Mouse (Mus musculus) Patski (cell line): ENCODE results near the gene Ankle2. TPM values are rescaled to one million over a fixed set of nuclear protein-coding genes. Genes with fewer than 3 reads are reported as not detected.

Experiments
- ATAC-seq: fragments of 100-300 bp; one replicate; pipeline ENCODE4 v1.8.0; 2021
- CTCF ChIA-PET: fragments of 350-600 bp; sonication (Branson Sonifier 250); formaldehyde crosslinking; loops from one replicate; lab custom pipeline; 2022; ENCODE audit warnings: inconsistent platforms; lab: Charles Lee
- POLR2A ChIA-PET: fragments of 350-600 bp; sonication (Branson Sonifier 250); formaldehyde crosslinking; loops from one replicate; lab custom pipeline; 2022; ENCODE audit warnings: antibody characterized with exemption, inconsistent platforms; lab: Charles Lee
- DNase-seq: peaks from one replicate; pipeline ENCODE4 v3.0.0-alpha.2; 2011; ENCODE audit warnings: low read depth, low spot score
- H3K27me3 ChIP-seq: fragments of 371-371 bp; one replicate; pipeline ENCODE4 v1.5.1; 2021
- CTCF ChIP-seq: fragments of 100-300 bp; IDR thresholded peaks from one replicate; pipeline ENCODE4 v1.5.1; 2021
- in situ Hi-C: fragments of 300-500 bp; cut with MboI; formaldehyde crosslinking; loops from 3 replicates; pipeline ENCODE4 v1.11.1; 2018; ENCODE audit warnings: low pct_unique_long_range_greater_than_20kb, mixed read lengths
- polyA plus RNA-seq: library from polyadenylated mRNA; unstranded; gene quantifications from one replicate; pipeline ENCODE4 v1.2.3, GENCODE M21; 2021

The Ankle2 gene
- polyA plus RNA-seq, result 40.2 TPM

GRCm38 (mm10) chr5:110230780-110231461 is at the start of gene Ankle2:
TSS of gene Ankle2 (plus strand) at chr5:110231004.
- in situ Hi-C loops, result no loop called here
- ATAC-seq, result peak; percentile 95
- ChIA-PET CTCF (interaction anchor here (1.5 to 1.7 kb wide), 2 partner anchors 10 to 14 kb away, joined by 9 read pairs; no protein-coding TSS in a partner anchor), POLR2A (interaction anchor here (0.8 to 1.4 kb wide), 3 partner anchors 12 to 38 kb away, joined by 3 to 4 read pairs (median 4); no protein-coding TSS in a partner anchor)
- DNase-seq, result peak; percentile 77
- no peak for TF ChIP-seq CTCF
- no peaks in the 10 kb centered on the region for H3K27me3 ChIP-seq

- ChIA-PET POLR2A (interaction anchor here (0.6 kb wide), 1 partner anchor 96 kb away, joined by 3 read pairs; no protein-coding TSS in a partner anchor), CTCF (interaction anchor here (1.8 kb wide), 1 partner anchor 10 kb away, joined by 5 read pairs; no protein-coding TSS in a partner anchor)
- in situ Hi-C loops, result no loop called here
- DNase-seq (no peak), ATAC-seq (no peak)
- TF ChIP-seq CTCF, result no peak
- H3K27me3 ChIP-seq, result no peaks in the 10 kb centered on the region
Measured at GRCm38 (mm10) chr5:110181716-110182115, 49.1 kb upstream of the Ankle2 start.

GRCm38 (mm10) chr5:110203164-110203895 is 27.5 kb upstream of the Ankle2 start:
- peak; percentile 51 for TF ChIP-seq CTCF
- H3K27me3 ChIP-seq, result no peaks in the 10 kb centered on the region
- ChIA-PET POLR2A (interaction anchor here (0.6 to 1.1 kb wide), 2 partner anchors 10 to 18 kb away, joined by 3 to 4 read pairs; no protein-coding TSS in a partner anchor), CTCF (interaction anchor here (0.9 to 6.1 kb wide), 7 partner anchors 10 to 40 kb away, joined by 3 to 54 read pairs (median 3); no protein-coding TSS in a partner anchor)
- no peak for DNase-seq
- ATAC-seq, result no peak
- in situ Hi-C loops, result no loop called here

- H3K27me3 ChIP-seq, result no peaks in the 10 kb centered on the region
- peak; percentile 73 for TF ChIP-seq CTCF
- POLR2A ChIA-PET, result interaction anchor here (1.2 kb wide), 1 partner anchor 22 kb away, joined by 4 read pairs; no protein-coding TSS in a partner anchor
- ATAC-seq (no peak), DNase-seq (no peak)
- in situ Hi-C loops, result no loop called here
- CTCF ChIA-PET, result interaction anchor here (1.0 to 6.1 kb wide), 6 partner anchors 9 to 30 kb away, joined by 3 to 54 read pairs (median 4); no protein-coding TSS in a partner anchor
Measured at GRCm38 (mm10) chr5:110204777-110205176, 26.0 kb upstream of the Ankle2 start.

GRCm38 (mm10) chr5:110211312-110211711 is 19.5 kb upstream of the Ankle2 start:
- CTCF ChIA-PET, result no interaction called here

GRCm38 (mm10) chr5:110216780-110217179 is 14.0 kb upstream of the Ankle2 start:
- H3K27me3 ChIP-seq, result no peaks in the 10 kb centered on the region
- in situ Hi-C loops, result no loop called here
- TF ChIP-seq CTCF, result no peak
- CTCF ChIA-PET, result interaction anchor here (0.7 to 2.3 kb wide), 6 partner anchors 9 to 31 kb away, joined by 3 to 9 read pairs (median 4); partner anchors contain the start of gene Ankle2
- DNase-seq (no peak), ATAC-seq (no peak)
- POLR2A ChIA-PET, result no interaction called here

More at GRCm38 (mm10) chr5:110211312-110211711, 19.5 kb upstream of the Ankle2 start:
- ATAC-seq (no peak), DNase-seq (no peak)
- TF ChIP-seq CTCF, result no peak
- H3K27me3 ChIP-seq, result no peaks in the 10 kb centered on the region
- in situ Hi-C loops, result no loop called here
- POLR2A ChIA-PET, result no interaction called here

- H3K27me3 ChIP-seq, result no peaks in the 10 kb centered on the region
- in situ Hi-C loops, result no loop called here
- CTCF ChIA-PET, result interaction anchor here (0.9 to 2.1 kb wide), 3 partner anchors 10 to 15 kb away, joined by 3 to 9 read pairs (median 5); partner anchors contain the start of gene Ankle2
- ATAC-seq (no peak), DNase-seq (no peak)
- no peak for TF ChIP-seq CTCF
- POLR2A ChIA-PET, result no interaction called here
Measured at GRCm38 (mm10) chr5:110220331-110220730, 10.5 kb upstream of the Ankle2 start.

- ChIA-PET CTCF (no interaction called here), POLR2A (interaction anchor here (1.1 to 1.3 kb wide), 2 partner anchors 9 to 13 kb away, joined by 3 to 4 read pairs; no protein-coding TSS in a partner anchor)
- TF ChIP-seq CTCF, result no peak
- no peak for ATAC-seq
- in situ Hi-C loops, result no loop called here
- DNase-seq, result no peak
- H3K27me3 ChIP-seq, result no peaks in the 10 kb centered on the region
Measured at GRCm38 (mm10) chr5:110222757-110223156, 8.0 kb upstream of the Ankle2 start.

- DNase-seq, result no peak
- TF ChIP-seq CTCF, result no peak
- CTCF ChIA-PET, result interaction anchor here (1.4 kb wide), 1 partner anchor 11 kb away, joined by 4 read pairs; no protein-coding TSS in a partner anchor
- in situ Hi-C loops, result no loop called here
- no peaks in the 10 kb centered on the region for H3K27me3 ChIP-seq
- no peak for ATAC-seq
- POLR2A ChIA-PET, result no interaction called here
Measured at GRCm38 (mm10) chr5:110225056-110225455, 5.7 kb upstream of the Ankle2 start.

- ATAC-seq (no peak), DNase-seq (no peak)
- no peaks in the 10 kb centered on the region for H3K27me3 ChIP-seq
- CTCF ChIA-PET, result no interaction called here
- in situ Hi-C loops, result no loop called here
- POLR2A ChIA-PET, result no interaction called here
- TF ChIP-seq CTCF, result no peak
Measured at GRCm38 (mm10) chr5:110227336-110227883, 3.4 kb upstream of the Ankle2 start.
